Mouse (Mus musculus) adrenal gland, adult (tissue): ENCODE data around the gene Tenm4.
"Not testable (repeated sequence)": the region's sequence is repeated elsewhere in the genome, so short reads cannot be mapped to it uniquely, and the experiment has no call there.

Source experiments
- DNase-seq, 2 experiments: peaks; one replicate each; pipeline ENCODE4 v3.0.0; 2022 to 2023; ENCODE audit warnings: low spot score in 1 of 2; ENCODE audit not compliant: inconsistent age in 2 of 2

Tenm4 gene

GRCm38 (mm10) chr7:96568034-96568433, 397.0 kb downstream of the Tenm4 start:
- DNase-seq: no peak

DNA sequence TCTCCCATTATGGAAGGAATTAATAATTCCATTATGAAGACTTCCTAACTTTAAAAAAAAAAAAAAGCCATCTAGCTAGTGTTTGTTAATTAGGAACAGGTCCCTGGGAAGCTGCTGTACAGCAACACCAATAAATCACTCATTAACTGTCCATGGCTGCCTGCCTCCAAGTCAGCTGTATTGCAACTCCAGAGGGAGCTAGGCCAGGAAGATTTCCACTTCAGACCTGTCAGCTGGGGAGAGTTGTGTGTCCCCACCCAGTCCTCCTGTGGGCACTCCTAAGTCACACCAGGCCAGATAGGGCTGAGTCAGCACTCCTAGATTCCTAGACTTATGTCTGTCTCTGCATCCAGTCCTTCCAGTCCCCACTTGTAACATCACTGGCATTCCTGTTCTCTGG, 399.9 kb downstream of the Tenm4 start:
- peak in 1 of 2 experiments; percentile 31 for DNase-seq

DNA sequence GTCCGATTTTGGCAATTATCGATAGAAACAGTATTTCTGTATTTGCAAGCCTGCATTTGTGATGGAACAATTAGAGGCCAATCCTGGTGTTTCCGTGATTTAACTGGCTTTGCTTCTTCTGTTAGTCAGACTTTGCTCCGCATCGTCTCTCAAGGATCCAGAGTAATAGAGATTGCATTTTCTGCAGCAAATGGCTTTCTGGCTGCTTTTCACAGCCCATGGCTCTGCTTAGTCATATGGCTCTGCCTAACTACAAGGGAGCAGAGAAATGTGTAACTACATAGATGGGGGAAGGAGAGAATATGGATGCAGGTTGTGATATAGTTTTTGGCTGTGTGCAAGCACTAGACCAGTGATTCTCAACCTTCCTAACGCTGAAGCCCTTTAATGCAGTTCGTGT, 401.9 kb downstream of the Tenm4 start:
- DNase-seq: no peak

DNA sequence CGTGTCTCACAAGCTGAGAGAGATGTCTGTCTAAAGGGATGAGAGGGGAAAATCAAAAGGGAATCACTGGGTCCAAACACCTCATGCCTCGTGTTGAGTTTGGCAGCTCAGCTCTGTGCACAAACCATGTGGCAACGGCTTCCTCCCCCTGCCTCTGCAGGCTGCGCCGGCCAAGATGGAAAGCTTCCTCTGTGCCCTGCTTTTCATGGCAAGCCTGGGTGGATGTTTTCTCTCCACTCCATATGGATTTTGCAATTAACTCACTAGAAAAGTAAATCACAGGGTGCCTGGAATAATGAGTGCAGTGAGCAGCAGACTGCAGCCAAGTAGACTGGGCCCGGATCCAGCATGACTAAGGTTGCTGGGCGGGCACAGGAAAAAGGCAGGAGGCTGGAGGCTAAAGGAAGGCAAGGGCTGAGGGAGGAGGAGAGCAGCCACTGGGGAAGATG, 404.2 kb downstream of the Tenm4 start:
- peak; percentile 87 to 94 for DNase-seq

DNA sequence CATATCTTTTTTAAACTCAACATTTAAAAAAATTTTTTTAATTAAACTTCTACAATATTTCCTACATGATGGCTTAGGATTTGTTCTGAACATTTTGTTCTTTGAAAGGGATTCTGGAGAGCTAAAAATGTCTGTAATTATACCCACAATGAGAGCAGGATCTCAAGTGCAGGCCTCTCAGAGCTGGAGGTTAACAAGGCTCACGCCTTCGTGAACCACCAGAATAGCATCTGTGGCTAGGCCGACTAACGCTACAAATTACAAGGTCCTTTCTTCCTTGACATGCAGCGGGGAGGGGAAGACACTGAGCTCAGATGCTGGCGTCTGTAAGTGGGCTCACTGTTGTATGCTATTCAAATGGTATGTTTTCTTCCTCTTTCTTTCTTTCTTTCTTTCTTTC, 411.7 kb downstream of the Tenm4 start:
- no peak for DNase-seq

- no peak for DNase-seq
Measured at GRCm38 (mm10) chr7:96587403-96587802, 416.4 kb downstream of the Tenm4 start.

DNA sequence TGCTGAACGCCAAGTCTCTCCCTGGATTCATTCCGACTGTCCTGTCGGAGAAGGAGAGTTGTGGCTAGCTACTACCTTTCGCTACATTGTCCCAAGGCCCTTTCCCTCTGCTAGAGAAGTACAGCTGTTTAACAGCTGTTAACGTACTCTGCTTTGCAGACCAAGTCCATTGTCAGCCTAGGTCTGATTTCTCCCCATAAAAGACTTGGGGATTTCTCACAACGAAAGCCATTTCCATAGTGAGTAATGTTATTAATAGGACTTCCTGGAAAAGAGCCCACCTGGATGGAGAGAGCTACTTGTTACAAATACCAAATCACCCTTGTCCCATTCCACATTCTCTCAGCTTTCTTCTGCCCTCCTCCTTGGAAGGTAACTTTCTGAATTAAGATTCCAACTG, 417.5 kb downstream of the Tenm4 start:
- DNase-seq: no peak

DNA sequence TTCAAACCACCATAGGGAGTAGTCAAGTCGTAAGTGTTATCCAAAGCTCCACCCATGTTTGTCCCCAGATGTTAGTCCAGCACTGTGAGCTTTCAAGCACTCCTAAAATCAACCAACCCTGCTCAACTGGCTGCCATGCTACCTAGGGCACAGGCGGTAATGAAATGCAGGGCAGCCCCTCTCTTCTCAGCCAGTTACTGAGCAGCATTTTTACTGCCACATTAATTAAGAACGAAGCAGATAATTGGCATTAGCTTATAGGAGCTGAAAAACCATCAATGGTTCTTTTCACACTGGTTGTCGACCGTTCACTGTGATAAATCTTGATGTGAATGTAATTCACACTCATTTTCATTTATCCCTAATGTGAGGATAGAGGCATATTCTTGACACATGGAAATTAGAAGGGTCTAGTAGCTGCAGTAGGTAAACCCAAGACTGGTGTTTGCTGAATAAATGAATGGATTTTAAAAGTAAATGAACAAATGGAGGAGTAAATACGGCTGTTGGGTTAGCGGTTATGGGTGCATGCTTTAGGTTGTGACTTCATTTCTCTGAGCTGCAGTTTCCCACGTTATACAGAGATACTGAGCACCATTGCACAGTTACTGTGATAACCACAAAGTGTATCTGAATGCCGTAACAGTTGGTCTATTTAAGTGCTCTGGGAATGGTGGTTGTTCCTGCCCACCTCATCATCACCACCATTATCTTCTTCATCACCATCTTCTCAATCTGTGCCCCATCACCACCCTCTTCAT, 424.7 kb downstream of the Tenm4 start:
- no peak for DNase-seq

DNA sequence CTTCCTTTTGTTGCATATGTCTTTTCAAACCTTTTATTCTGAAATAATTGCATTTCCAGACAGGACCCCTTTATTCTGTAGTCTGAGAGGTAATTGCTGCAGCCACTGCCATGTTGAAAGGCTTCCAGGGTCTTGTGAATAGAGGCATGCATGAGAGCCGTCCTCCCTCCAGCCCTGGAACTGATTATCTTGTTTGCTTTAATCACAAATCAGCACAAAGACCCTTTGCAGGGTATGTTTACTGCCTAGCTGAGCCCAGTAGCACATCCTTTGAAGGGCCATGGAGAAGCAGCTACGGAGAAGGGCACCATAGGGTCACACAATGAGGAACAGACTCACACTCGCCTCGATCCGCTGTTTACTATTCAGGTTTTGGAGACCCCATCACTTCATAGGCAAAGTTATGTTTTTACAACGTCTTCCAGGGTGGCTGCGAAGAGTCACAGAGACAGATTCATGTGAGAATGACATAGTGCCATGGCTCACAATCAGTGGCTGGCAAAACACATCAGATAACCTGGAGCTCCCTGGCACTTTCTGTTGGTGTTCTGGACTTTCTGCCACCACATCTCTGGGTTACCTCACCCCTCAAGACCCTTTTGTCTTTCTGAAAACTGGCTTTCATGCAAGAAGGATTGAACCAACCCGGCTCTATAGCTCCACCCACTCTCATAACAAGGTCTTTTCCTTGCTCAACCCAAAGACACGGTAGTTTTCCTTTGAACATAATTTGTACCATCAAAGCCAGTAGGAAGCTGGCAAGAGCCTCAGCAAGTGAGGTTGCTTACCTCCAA, 425.6 kb downstream of the Tenm4 start:
- no peak for DNase-seq

- no peak for DNase-seq
Measured at GRCm38 (mm10) chr7:96597871-96598270, 426.8 kb downstream of the Tenm4 start.

DNA sequence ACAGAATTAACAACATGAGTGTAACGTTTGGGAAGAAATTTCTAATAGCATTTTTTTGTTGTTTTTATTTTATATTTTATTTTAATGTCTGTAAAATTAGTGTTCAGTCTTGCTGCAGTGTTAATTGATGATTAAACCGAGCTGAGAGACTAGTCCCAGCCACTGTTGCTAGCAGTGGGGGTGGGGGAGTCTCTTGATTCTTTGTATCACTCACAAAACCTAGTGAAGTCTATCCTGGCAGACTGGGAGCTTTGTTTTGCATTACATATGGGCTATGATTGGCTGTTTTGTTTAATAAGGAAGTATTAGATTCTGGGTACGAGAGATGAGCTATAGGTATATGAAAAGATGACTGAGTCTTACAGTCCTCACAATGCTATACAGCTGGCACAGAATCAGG, 428.0 kb downstream of the Tenm4 start:
- DNase-seq: no peak

DNA sequence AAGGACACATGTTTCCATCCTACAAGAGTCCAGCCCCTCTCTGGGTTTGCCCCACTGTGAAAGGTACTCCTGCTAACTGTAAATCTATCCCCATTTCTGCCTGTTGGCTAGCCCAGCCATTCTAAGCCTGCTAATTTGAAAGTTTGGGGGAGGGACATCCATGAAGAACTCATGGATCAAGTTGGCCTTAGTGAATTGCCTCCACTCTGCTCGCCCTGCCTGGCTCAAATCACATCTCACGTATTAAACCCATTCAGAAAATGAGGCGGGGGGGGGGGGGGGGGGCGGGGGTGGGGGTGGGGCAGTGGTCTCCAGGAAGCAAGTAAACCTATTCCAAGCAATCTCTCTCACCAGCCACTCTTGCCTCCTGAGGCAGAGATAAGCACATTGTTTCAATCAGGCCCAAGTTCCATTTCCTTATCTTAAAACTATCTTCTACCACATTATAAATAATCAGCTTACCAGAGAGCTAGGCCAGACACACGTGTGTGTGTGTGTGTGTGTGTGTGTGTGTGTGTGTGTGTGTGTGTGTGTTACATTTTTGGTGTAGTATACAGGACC, 429.4 kb downstream of the Tenm4 start:
- DNase-seq: no peak

DNA sequence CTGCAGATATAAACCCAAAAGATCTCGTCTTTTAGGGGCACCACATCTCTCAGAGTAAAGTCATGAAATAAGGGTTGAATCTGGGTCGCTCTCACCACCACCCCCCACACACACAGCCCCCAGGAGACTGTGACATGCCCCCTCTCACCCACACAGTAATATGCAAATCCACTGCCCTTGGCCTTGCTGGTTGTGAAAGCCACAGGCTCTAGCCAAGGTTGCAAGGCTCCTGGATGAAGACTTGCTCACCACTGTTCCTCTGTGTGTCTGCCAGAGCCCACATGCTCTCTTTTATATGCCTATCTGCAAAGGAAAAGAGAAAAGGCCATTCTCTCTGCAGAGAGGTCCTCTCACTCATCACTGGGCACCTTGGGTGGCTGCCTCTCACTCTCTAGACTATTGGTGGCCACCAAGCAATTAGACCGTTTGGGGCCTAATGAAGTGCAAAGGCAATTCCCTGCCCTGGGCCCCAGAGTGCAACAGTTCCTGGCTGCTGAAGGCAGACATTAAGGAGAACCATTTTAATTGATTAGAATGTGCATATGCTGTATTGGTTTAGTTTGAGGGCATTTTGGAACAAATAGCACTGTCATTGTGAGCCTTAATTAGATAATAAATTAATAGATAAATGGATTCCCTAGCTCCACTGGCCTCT, 433.2 kb downstream of the Tenm4 start:
- peak; percentile 6 to 63 for DNase-seq

- no peak for DNase-seq
Measured at GRCm38 (mm10) chr7:96605316-96605715, 434.3 kb downstream of the Tenm4 start.

DNA sequence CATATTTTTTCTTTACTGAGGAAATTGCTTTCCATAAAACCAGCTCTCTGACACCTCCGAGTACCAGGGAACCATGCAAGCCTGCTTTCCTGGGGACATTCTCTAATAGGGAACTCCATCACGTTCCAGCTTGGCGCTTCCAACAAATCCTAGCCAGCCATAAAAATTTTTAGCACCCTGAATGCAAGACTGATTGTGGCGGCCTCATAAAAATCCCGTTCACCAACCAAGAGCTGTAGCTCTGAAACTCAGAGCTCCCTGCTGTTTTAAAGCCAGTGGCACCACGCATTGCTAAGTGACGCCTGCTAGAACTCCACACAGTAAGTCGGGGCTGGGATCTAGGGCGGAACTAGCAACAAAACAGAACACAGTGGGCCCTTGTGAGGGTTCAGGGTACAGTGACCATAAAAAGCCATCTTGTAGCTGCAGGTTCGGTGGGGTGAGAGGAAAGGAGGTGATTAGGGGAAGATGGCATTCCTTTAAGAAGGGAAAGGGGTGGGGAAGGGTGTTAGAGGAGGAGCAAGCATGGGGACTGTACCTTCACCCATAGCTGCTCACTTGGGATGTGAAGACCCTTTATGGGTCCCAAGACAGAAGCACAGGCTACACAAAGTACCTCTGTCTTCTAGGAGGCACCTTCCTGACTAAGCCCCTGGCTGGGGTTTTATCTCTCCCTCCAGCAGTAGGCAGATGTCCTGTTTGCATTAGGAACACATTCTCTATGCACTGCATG, 439.0 kb downstream of the Tenm4 start:
- DNase-seq: no peak

GRCm38 (mm10) chr7:96617371-96617770, 446.3 kb downstream of the Tenm4 start:
- DNase-seq: no peak

DNA sequence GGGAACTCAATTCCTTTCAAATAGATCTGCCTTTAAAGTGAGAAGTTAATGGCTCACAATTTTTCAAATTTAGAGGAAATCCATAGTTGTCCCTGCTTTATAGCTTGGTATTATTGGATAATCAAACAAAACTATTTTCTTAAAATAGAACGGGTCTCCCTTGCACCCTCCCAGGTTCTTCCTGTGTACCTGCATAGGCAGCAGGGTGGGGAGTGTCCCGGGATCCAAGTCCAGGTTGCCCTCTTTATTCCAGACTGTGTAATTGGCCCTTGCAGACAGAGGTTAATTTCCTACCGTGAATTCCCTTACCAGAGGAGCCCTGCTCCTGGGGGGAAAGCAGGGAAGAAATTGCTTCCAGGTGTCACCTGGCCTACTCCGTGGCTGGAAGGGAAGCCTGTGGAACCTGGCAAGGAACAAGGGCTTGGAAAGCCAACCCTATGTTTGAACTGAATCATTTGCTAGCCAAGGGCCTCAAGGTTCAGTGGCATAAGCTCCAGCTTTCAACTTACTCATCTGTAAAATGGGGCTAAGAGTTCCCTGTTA, 449.0 kb downstream of the Tenm4 start:
- no peak for DNase-seq

- no peak for DNase-seq
Measured at GRCm38 (mm10) chr7:96626338-96626737, 455.3 kb downstream of the Tenm4 start.

GRCm38 (mm10) chr7:96630551-96630950, 459.5 kb downstream of the Tenm4 start:
- not testable (repeated sequence) for DNase-seq

DNA sequence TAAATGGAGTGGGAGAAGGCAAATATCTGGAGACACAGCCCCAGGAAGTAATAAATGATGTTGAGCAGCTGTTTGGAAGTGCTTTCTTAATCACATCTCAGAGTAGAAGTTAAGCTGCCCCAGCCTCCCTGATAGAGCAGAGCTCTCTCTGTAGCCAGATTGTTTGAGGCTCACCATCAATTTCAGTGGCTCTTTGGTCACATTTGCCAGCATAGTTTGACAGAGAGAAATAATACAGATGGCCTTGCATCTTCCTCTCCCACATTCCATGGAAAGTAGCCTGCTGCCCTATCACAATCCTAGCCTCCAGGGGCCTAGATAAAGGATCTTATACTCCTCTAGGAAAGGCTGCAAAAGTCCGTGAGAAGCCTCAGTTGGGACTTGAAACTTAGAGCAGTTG, 462.0 kb downstream of the Tenm4 start:
- no peak for DNase-seq
